In the genomic region with DNA sequence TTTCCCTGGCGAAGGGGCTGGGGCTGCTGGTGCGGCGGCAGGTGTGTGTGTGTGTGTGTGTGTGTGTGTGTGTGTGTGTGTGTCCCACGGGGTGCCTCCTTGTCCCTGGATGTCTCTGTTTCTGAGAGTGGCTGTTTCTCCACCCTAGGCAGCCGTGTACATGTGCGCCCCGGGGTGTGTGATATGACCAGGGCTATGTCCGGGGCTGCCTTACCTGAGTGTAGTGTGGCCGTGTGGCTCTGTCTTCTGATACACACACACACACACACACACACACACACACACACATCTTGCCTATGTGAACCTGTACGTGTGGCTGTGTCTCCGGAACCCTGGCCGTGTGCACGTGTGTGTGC, we compare ENCODE assay signal across 8 mouse cellular contexts. TPM values are rescaled to one million over a fixed set of nuclear protein-coding genes. Genes with fewer than 3 reads are reported as not detected.
A peak's percentile ranks its signal among the peaks of the same experiment; 100 is the strongest.
DNase-seq lines count a peak whose midpoint lies in the region; ATAC-seq and TF ChIP-seq lines count a peak whose summit lies in the region.

No protein-coding gene starts in this region.

- H3K4me1 ChIP-seq in liver, embryonic 11.5 days (replicated peaks; ENCODE audit: control insufficient read depth, insufficient read depth, low read length) = peaks cover 34% of the 10 kb centered on the region
- peaks cover 26% of the 10 kb centered on the region for H3K4me1 ChIP-seq in neural tube, embryonic 14.5 days (ENCODE audit: control insufficient read depth, insufficient read depth, low read length)

- DNase-seq in layer of hippocampus, adult 2 months (ENCODE audit: low spot score in 2 of 2) = no peak
- no peak for DNase-seq in layer of hippocampus, adult 9-10 months (ENCODE audit: low spot score)
- peak; percentile 64 for DNase-seq in brain, embryonic 14.5 days (ENCODE audit: low read depth)
- DNase-seq in liver, embryonic 11.5 days (ENCODE audit: low spot score) = peak; percentile 59
- DNase-seq in frontal cortex, postnatal 14 days (ENCODE audit: low spot score in 2 of 2) = no peak
- DNase-seq in spleen, postnatal 36 days (ENCODE audit: low spot score in 2 of 2) = no peak

- ATAC-seq in granulocyte monocyte progenitor cell, adult 5-6 weeks (replicated peaks; ENCODE audit: poor library complexity, severe bottlenecking) = 0 out of 2 replicates have a peak, but pooled peaks have one; percentile 0
- ATAC-seq in liver, embryonic 11.5 days (replicated peaks; ENCODE audit: low FRiP score) = peak; percentile 37
- peak; percentile 54 for ATAC-seq in neural tube, embryonic 14.5 days (ENCODE audit: low read depth)

- H3K27ac ChIP-seq in layer of hippocampus, adult 2 months = peak overlapping the region; percentile 99
- H3K27ac ChIP-seq in liver, embryonic 11.5 days (ENCODE audit: low read depth, low read length) = peak overlapping the region; percentile 92
- peak overlapping the region; percentile 95 for H3K27ac ChIP-seq in neural tube, embryonic 14.5 days (ENCODE audit: low read depth, low read length)

- no peak for TF ChIP-seq POLR2A in brain, embryonic 14.5 days (IDR thresholded peaks at IDR 0.05; ENCODE audit: borderline replicate concordance, extremely low read depth, insufficient read depth, insufficient read length, poor library complexity, severe bottlenecking)

- no peaks in the 10 kb centered on the region for H3K36me3 ChIP-seq in liver, embryonic 11.5 days (ENCODE audit: control insufficient read depth, insufficient read depth, low read length)
- no peaks in the 10 kb centered on the region for H3K36me3 ChIP-seq in neural tube, embryonic 14.5 days (ENCODE audit: control insufficient read depth, insufficient read depth, low read length)

- peak overlapping the region; percentile 94 for H3K9ac ChIP-seq in liver, embryonic 11.5 days (ENCODE audit: low read depth, low read length)
- H3K9ac ChIP-seq in neural tube, embryonic 14.5 days (replicated peaks; ENCODE audit: low read depth, low read length) = peak overlapping the region; percentile 92

- no peaks in the 10 kb centered on the region for H3K9me3 ChIP-seq in liver, embryonic 11.5 days (ENCODE audit: control insufficient read depth, low read length)
- H3K9me3 ChIP-seq in neural tube, embryonic 14.5 days (ENCODE audit: control insufficient read depth, low read length) = no peaks in the 10 kb centered on the region

- H3K4me2 ChIP-seq in liver, embryonic 11.5 days = peak overlapping the region; percentile 98
- peak overlapping the region; percentile 93 for H3K4me2 ChIP-seq in neural tube, embryonic 14.5 days (ENCODE audit: low read depth, low read length)

- peak overlapping the region; percentile 83 for H3K4me3 ChIP-seq in layer of hippocampus, adult 2 months
- H3K4me3 ChIP-seq in liver, embryonic 11.5 days (ENCODE audit: low read depth, low read length) = peak overlapping the region; percentile 93
- H3K4me3 ChIP-seq in neural tube, embryonic 14.5 days (ENCODE audit: low read depth, low read length) = peak overlapping the region; percentile 89

- H3K27me3 ChIP-seq in liver, embryonic 11.5 days (replicated peaks; ENCODE audit: control insufficient read depth, insufficient read depth, low read length) = no peaks in the 10 kb centered on the region
- H3K27me3 ChIP-seq in neural tube, embryonic 14.5 days (ENCODE audit: control insufficient read depth, insufficient read depth, low read length) = no peaks in the 10 kb centered on the region

- TF ChIP-seq CTCF in layer of hippocampus, adult 2 months (conservative IDR thresholded peaks at IDR 0.05) = no peak
- TF ChIP-seq CTCF in brain, embryonic 14.5 days (IDR thresholded peaks at IDR 0.05; ENCODE audit: borderline replicate concordance, extremely low read depth, insufficient read depth, insufficient read length) = no peak

- 3% methylated on average over 13 of the region's 13 CpGs for WGBS in liver, embryonic 11.5 days
- WGBS in neural tube, embryonic 14.5 days = 3% methylated on average over 13 of the region's 13 CpGs

RNA-seq across cellular contexts. Expression of gene Slc6a6, which starts 0.6 kb away (rescaled TPM):
- 100 to 1,000 TPM; 136 to 138 TPM for total RNA-seq in layer of hippocampus, adult 2 months (2021)
- polyA plus RNA-seq in brain, embryonic 14.5 days (2012; rRNA removed) = 67.2 and 96.3 TPM in 2 replicates
- total RNA-seq in granulocyte monocyte progenitor cell, adult 5-6 weeks (2014; fragmentation: Nextera tagmentation) = 42.8 and 42.9 TPM in 2 replicates
- total RNA-seq in granulocyte monocyte progenitor cell, adult 5-6 weeks (2017) = 18.9 and 30.2 TPM in 2 replicates
- 30.3 and 33.2 TPM in 2 replicates for polyA plus RNA-seq in liver, embryonic 11.5 days (2014; fragmentation: Nextera tagmentation; extraction: Ambion mirVana)
- 89.3 and 100 TPM in 2 replicates for polyA plus RNA-seq in neural tube, embryonic 14.5 days (2014; fragmentation: Nextera tagmentation; extraction: Ambion mirVana)

Comparison
In these comparisons a context has a peak if more than half of its experiments do, and no peak if none do; other contexts are left out.
1. DNase-seq: peak in brain, embryonic 14.5 days (single experiment) and liver, embryonic 11.5 days (single experiment); none in layer of hippocampus, adult 2 months (0 of 2), layer of hippocampus, adult 9-10 months (single experiment), frontal cortex, postnatal 14 days (0 of 2) and spleen, postnatal 36 days (0 of 2).
2. ATAC-seq: peak in every context shown above with its lines; median percentile 54 in neural tube, embryonic 14.5 days; 37 in liver, embryonic 11.5 days; 0 in granulocyte monocyte progenitor cell, adult 5-6 weeks.
3. Peak in every context shown above with its lines, with median percentiles within 50 percentile points of each other: H3K27ac ChIP-seq and H3K4me3 ChIP-seq.